Mouse (Mus musculus) CH12F3 (cell line): ENCODE data around the gene Clcnkb.

ENCODE experiments used
- in situ Hi-C: fragments of 300-500 bp; cut with MboI; formaldehyde crosslinking; loops from 2 replicates; pipeline ENCODE4 v1.14.3; 2020; ENCODE audit warnings: low sequenced_read_pairs

The Clcnkb gene

DNA sequence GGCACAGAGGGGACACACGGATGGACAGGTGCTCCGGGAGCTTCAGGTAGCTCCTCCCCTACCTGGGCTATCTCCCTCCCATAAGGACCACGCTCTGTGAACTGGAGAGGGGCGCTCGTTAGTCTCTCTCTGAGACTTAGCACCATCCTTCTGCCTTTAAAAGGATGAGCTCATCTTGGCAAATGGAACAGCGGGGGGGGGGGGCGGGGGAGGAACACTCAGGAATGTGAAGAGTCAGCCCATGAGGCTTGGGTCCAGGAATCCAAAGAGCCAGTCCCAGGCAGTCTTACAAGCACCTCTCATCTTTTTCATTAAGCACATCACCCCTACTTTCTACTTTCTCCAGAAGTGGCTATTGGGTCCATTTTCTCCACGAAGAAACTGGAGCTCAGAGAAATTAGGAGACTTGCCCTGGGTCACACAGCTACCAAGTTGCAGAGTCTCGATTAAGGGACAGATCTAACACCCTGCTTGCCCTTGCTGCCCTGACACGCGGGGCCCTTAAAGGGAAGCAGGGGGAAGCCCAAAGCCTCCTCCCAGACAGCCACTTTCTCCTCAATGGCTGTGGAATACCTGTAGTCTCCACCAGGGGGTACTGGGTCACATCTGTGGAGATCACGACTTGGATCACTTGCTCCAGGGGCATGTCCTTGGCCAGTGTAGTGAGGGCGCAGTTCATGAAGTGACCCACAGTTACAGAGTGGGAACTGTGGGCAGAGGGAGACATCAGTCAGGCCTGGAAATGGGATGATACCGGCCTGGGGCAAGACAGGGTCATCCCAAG lies 9.1 kb downstream of the Clcnkb start:
- in situ Hi-C loops, result loop anchor here (10.0 kb wide), 1 partner anchor 178 kb away; no protein-coding TSS in a partner anchor

DNA sequence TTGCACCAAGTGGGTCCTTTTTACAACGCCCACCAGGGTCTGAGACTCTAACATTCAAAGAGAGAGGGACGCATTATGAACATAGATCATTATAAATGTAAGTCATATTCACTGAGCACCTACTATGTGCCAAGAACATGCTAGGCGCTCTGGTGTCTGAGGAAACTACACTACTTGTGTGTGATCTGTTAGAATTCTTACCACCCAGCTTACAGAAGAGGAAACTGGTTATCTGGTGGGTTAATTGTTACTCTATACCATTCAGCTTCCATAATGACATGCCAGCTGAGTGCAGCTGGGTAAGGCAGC lies 10.5 kb downstream of the Clcnkb start:
- in situ Hi-C loops, result loop anchor here (10.0 kb wide), 1 partner anchor 180 kb away; no protein-coding TSS in a partner anchor

DNA sequence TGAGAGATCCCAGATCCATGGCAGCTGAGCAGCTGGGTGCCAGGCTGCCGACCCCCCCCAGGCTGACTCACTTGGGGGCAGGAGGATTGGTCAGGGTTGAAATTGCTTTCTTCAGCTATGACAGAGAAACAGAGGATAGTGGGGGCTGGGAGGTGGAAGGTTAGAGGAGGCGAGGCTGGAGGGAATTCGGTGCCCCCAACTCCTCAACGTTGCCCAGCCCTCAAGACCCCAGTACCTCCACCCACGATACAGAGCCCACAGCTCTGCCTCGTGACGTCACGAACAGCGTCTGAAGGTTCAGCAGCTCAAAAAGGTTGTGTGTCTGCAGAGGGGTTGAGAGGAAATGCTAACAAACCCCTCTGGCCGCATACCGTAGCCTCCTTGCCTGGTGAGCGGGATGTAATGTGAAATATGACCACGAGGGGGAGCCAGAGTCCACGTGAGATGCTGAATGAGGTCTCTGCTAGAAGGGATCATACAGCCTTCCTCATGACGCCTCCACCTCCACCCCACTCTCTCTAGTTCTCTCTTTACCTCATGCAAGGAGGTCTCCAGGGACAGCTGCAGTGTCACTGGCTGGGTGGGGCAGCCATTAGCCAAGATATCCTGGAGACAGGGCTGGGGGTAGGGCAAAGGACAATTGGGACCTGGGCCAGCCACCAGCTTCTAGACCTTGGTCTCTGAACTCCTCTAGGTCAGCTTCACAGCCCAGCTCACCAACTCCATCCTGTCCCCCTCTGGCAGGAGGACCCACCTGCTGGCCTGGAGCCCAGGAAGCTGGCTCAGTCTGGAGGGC lies 11.1 kb downstream of the Clcnkb start:
- in situ Hi-C loops, result loop anchor here (10.0 kb wide), 1 partner anchor 180 kb away; no protein-coding TSS in a partner anchor

DNA sequence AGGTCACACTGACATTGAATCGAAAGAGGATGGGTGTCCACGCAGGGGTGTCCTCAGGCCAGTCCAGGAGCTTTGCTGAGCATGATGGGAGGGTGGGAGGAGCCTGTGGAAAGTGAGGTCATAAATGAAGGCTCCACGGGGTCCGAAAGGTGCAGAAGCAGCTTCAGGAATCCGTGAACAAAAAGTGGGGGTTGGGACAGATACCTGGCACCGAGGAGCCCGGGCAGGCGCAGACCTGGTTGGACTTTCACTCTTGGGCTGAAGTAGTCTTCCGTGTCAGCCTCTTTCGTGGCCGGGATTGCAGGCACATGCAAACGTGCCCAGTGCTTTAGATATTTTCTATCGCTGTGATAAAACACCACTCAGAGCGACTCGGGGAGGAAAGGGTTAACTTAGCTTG lies 15.6 kb downstream of the Clcnkb start:
- in situ Hi-C loops, result loop anchor here (10.0 kb wide), 1 partner anchor 185 kb away; no protein-coding TSS in a partner anchor

DNA sequence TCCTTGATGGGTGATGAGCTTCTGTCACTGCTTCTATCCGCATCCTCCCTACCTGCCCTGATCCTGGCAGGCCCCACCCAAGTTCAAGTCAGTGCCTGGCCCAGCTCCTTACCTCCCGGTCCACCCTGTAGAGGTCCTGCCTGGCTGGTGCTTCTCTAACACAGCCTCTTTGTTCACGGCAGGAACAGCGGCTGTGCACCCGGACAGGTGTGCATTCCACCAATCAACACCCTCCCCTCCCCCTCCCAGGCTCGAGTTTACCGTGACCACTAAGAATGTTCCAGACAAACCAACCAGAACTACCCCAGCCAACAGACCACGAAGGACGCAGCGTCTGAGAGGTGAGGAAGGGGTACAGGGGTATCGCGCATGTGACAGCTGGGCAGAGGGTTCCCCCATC lies 17.3 kb downstream of the Clcnkb start, which contains the start of gene Clcnka:
Gene Clcnka, minus strand, starts transcription at position 180 of the 400 bp plus-strand sequence.
- in situ Hi-C loops, result no loop called here

DNA sequence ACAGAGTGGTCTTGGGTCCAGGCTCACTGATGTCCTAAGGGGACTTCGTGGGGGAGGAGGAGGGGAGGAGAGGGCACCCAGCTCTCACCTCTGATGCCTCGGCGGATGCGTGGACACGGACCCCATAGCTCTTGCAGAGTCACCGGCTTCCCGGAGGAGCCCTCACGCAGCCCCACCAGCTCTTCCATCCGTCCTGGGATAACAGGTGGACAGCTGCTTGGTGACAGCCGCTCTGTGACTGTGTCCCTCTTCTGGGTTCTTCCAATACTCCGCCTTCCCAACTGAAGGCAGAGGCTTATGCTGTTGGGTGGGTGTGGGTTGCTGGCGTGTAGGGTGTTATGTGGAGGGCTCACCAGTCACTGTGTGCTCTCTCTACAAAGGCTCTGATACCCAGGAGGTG lies 18.0 kb downstream of the Clcnkb start:
- in situ Hi-C loops, result no loop called here

DNA sequence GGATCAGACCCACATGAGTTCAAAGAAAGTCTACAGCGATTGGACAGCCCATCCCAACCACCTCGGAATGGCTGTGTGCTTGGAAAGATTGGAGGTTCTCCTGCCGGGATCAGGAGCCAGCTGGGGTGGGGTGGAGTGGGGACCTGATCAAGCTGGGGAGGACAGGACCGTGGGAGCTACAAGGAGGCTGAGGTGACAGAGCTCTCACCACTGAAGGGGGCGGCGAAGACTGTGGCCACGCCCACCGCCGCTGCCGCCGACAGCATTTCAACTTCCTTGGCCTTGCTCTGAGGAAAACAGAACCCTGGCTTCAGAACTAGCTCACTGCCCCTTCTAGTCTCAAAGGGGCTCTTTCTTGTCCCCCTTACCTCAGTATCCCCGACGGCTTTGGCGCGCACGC lies 21.1 kb downstream of the Clcnkb start:
- in situ Hi-C loops, result no loop called here

DNA sequence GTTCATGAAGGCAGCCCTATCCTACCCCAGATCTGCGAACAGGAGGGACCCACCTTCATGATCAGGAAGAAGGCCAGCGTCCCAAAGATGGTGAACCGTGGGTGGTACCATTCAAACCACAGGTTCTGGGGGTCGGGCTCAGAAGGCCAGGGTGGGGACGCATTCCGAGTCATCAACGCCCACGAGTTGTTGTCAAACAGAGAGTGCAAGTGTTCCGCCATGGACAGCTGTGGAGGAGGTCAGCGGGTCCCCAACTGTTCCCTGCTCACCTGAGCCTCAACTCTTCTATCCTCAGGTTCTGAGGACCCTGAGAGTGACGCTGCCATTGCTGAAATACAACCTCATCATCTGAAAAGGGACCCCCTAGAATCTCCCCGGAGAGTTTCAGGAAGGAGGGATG lies 24.5 kb downstream of the Clcnkb start:
- in situ Hi-C loops, result no loop called here

DNA sequence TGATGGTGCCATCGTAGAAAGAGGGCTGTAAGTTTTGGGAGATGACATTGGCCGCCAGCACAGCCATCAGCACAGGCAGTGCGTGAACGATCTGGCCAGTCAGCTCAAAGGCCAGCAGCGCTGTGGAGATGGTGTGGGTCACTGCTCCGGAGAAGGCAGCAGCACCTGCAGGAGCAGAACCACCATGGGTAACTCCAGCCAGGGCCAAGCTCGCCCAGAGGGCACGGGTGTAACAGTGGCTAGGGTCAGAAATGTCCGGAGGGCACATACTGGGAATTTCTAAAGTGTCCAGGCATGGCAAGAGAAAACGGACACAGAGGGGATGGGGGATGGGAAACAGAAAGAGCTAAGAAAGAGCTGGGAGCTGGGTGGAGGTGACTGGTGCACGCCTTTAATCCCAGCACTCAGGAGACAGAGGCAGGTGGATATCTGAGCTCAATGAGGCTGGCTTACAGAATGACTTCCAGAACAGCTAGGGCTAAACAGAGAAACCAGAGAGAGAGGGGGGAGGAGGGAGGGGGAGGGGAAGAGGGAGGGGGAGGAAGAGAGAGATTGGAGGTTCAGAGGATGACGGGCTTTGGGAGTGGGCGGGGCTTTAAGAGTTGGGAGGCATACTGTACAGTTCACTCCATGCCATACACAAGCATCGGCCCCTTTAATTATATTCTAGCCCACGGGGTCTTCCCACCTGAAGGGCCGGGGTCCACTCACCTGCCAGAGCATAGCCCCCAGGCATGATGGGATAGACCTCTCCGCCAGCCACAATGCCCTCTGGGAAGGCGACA lies 26.3 kb downstream of the Clcnkb start:
- in situ Hi-C loops, result no loop called here

DNA sequence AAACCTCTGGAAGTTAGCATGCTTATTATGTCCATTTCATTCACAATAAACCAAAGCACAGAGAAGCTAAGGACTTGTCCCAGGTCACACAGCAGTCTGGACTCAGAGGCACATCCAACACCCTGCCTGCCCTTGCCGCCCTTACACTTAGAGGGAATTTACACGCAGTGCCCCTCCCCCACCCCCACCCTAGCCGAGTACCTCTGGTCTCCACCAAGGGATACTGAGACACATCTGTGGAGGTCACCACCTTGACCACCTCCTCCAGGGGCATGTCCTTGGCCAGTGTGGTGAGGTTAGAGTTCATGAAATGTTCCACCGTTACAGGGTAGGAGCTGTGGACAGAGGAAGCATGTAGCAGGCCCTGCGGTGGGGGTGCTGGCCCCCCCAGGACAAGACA lies 27.9 kb downstream of the Clcnkb start:
- in situ Hi-C loops, result no loop called here

DNA sequence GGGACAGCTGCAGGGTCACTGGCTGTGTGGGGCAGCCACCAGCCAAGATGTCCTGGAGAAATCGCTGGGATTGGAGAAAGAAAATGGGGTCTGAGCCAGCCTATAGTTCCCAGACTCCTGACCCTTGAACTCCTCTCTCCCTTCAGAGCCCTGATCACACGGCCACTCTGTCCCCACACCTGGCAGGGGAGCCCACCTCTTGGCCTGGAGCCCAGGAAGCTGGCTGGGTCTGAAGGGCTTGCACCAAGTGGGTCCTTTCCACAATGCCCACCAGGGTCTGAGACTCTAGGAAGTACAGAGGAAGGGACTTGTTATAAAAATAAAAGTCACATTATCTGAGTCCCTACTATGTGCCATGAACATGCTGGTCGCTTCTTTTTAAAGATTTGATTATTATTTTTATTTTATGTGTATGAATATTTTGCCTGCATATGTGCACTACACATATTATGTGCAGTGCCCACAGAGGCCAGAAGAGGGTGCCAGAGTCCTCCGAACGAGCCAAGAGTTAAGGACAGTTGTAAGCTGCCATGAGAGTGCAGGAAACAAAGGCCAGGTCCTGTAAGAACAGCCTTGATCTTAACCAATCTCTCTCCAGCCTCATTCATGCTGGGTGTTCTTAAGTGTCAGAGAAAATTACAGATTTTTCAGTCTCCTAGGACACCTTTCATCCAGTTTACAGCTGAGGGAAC lies 28.6 kb downstream of the Clcnkb start:
- in situ Hi-C loops, result no loop called here

DNA sequence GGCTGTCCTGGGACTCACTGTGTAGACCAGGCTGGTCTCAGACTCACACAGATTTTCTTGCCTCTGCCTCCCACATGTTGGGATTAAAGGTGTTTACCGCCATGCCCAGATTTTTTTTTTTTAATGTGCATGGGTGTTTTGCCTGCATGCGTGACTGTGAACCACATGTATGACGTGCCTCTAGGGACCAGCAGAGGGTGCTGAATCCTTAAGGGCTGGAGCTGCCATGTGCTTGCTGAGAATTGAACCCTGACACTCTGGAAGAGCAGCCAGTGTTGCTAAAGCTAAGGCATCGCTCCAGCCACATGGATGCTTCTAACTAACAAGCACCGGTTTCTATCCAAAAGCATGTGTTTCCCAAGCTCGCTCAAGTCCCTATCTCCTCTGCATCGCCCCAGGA lies 29.7 kb downstream of the Clcnkb start:
- in situ Hi-C loops, result no loop called here

DNA sequence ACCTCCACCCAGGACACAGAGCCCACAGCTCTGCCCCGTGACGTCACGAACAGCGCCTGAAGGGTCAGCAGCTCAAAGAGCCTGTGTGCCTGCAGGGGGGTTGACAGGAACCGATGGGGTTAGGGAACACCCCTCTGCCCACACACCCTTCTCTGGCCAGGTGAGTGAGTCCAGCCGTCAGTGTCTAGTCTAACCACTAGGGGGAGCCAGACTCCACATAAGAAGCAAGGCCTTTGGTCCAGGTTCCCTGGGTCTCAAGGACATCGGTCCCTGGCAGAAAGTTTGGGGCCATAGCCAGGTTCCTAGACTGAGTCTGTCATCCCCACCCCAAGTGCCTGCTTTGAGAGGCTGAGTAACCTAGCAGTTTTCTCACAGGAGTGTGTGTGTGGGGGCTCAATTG lies 30.5 kb downstream of the Clcnkb start:
- in situ Hi-C loops, result no loop called here

DNA sequence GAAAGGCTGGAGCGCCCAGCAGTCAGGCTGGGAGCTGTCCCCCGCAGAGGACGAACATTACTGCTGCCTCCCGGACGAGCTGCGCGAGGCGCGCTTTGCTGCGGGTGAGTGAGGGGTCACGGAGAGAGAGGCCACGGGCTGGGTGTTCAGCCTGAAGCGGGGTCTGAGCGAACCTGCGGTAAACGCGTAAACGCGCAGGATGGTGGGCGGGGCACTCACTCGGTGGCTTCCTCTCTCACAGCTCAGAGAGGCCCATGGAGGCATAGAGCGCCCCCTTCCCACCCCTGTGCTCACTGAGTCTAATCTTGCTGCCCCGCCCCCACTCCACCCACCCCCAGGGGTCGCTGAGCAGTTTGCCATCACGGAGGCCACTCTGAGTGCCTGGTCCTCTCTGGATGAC lies 33.4 kb downstream of the Clcnkb start:
- in situ Hi-C loops, result no loop called here

DNA sequence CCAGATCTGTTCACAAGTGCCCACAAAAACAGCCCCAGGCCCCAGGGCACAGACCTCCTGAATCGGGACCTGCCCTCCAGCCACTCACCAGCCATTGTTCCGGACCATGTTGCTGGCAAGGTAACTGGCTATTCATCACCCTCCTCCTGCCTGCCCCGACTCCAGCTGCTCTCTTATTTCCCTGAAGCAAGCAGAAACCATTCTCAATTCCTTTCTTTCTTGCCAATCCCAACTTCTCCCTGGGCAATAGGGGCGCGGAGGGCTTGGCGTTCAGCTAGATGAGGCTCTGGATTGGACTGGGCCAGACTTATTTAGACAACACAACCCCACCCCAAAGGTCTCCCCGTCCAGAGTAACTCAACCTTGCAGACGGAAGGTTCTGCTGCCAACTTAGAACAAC lies 36.1 kb downstream of the Clcnkb start:
- in situ Hi-C loops, result no loop called here

DNA sequence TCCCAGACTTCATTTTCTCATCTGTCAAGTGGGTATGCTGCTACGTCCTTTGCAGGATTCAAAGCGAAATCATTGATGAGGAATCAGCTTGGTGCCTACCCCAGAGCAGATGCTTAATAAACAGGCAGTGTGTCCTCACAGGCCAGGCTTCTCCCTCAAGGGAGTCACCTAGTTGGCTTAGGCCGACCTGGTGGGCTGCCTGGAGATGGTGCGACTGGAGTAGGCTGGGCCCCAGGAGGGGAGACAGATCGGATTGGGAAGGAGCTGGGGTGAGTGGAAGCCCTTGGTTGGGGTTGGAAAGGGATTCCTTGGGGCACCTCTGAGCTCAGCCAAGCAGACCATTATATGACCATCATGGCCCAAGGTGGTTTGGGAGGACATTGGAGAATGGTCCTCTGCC lies 43.4 kb downstream of the Clcnkb start:
- in situ Hi-C loops, result no loop called here

DNA sequence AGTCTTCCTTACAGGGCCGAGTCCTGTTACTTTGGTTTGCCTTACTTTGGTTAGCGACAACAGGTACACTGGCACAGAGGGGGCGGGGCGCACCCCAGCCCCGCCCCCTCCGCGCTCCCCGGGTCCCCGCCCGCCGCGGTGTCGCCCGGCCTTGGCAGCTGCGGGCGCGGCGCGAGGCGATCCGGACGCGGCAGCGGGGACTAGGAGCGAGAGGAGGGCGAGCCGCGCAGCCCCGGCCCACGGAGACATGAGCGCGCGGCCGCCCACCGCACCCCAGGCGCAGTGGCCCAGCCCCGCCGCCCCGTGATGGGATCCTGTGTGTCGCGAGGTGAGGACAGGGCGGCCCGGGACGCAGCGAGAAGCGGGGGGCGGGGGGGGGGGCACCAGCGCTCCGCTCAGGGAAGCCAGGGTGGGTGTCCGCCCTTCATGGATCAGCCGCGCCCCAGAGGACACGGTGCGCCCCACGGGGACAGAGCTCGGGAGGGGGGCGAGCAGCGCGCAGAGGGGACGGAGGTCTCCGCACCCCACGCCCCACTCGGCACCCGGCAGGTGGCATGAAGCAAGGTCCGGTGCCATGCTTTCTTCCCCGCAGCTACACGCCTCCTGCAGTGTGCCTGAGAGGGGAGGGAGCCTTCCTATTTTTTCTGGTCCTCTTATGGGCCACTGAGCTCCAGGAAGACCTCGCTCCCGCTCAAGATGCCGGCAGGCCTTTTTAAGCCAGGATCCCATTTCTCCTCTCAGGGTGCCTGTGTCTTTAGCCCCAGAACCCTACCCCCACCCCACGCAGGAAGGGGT lies 47.6 kb downstream of the Clcnkb start, which contains the start of gene Fam131c:
Gene Fam131c, plus strand, starts transcription at position 224 of the 795 bp plus-strand sequence.
- in situ Hi-C loops, result loop anchor here (10.0 kb wide), 1 partner anchor 83 kb away; no protein-coding TSS in a partner anchor

DNA sequence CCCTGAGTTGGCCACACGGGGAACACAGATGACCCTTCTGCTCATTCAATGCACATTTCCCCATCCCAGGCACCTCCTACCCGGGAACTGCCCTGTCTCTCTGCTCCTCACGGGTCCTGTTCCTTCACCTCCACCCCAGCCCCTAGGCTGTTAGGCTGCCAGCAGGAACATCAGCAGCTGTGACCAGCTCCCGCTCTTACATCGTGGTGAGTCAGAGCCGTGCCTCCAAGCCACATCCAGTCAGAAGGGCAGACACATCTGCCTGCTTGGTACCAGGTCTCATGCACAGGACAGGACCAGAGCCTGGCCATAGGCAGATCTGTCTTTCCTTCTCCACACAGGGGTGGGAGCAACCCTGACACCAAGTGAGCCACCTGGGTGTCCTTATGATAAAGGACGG lies 49.9 kb downstream of the Clcnkb start:
- in situ Hi-C loops, result loop anchor here (10.0 kb wide), 1 partner anchor 81 kb away; no protein-coding TSS in a partner anchor

DNA sequence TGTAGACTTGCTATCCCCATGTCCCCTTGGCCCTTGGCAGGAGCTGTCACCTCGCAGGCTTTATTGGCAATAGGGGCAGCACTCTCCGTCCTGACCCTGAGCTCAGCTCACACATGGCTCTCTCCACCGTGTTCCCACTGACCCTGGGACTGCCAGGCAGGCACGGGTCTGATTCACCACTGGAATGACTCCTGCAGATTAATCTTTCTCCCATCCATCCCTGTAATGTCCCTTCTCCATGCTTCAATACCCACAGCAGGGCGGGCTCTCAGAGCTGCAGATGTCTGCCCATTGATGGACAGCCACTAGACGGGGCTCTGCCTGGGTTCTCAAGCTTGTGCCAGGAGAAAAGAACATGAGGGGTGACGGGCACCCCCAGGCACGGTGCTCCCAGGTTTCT lies 50.7 kb downstream of the Clcnkb start:
- in situ Hi-C loops, result loop anchor here (10.0 kb wide), 1 partner anchor 80 kb away; no protein-coding TSS in a partner anchor
